Mouse (Mus musculus) olfactory bulb, adult 2 months (tissue): ENCODE results near the gene Trpv4.

Experiments used
- CTCF ChIP-seq: fragments of 200-500 bp; IDR thresholded peaks from 2 replicates; pipeline ENCODE4 v1.5.1; 2012; ENCODE audit warnings: low read depth, mild to moderate bottlenecking, low read length, moderate library complexity; ENCODE audit not compliant: insufficient read depth
- POLR2A ChIP-seq: fragments of 200-500 bp; IDR thresholded peaks from 2 replicates; pipeline ENCODE4 v1.6.1; 2012; ENCODE audit warnings: mild to moderate bottlenecking, low read depth, low read length, moderate library complexity; ENCODE audit not compliant: insufficient read depth

GRCm38 (mm10) chr5:114592463-114593160, 65.6 kb downstream of the Trpv4 start:
- TF ChIP-seq CTCF: no peak
- no peak for TF ChIP-seq POLR2A
